Mouse (Mus musculus) left cerebral cortex, postnatal 10 days (tissue): Measurements from ENCODE around the gene Hjurp. TPM values are rescaled to one million over a fixed set of nuclear protein-coding genes. Genes with fewer than 3 reads are reported as not detected.
A peak's percentile ranks its signal among the peaks of the same experiment; 100 is the strongest.

Experiments used
- DNase-seq, 2 experiments: peaks; one replicate each; pipeline ENCODE4 v3.0.0; 2021 to 2022; ENCODE audit warnings: low spot score in 2 of 2, mixed read lengths in 1 of 2; ENCODE audit errors: extremely low spot score in 1 of 2
- intact Hi-C: fragments of 180-260 bp; cut with DNase I; formaldehyde crosslinking; loops from one replicate; pipeline ENCODE4 v1.15.1; 2025
- total RNA-seq, 2 experiments: library from RNA; stranded (reverse); gene quantifications; 2 replicates each; pipeline ENCODE4 v1.2.3; 2021

Hjurp gene
- 10 to 100 TPM; 42.0 to 44.4 TPM for total RNA-seq

DNA sequence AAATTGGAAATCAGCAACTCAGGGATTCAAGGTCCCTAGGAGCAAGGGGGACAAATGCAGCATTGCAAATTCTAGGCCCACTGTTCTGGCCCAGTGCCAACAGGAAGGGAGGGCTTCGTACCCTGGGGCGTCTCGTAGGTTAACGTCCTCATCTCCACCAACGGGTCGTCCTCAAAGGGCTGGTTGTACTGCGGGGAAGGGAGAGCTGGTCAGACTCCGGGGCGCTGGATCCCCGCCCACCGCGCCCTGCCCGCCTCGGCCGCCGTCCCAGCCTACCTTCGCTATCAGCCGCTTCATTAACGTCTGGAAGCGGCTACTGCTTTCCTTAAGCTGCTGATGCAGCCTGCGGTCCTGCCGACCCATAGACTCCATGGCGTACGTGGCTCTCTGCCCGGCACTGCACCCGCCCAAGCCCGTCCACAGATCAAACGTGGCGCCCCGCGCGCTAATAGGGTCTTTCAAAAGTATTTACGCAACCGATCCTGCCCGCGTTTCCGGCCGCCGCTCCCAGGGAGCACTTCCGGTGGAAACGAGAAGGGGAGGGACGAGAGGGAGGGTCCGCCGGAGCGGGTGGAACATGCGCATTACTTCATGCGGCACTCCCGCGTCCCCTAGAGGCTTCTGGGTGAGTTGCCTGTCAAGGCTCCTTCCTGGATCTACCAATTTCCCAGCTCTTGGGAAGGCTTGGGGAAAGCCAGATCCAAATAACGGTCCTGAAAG is at the start of gene Hjurp, which contains the start of gene Trpm8:
TSS of gene Hjurp (minus strand) at position 536 of the 720 bp plus-strand sequence.
TSS of gene Trpm8 (plus strand) at position 564 of the 720 bp plus-strand sequence.
- DNase-seq = peak; percentile 100
- intact Hi-C loops = no loop called here

DNA sequence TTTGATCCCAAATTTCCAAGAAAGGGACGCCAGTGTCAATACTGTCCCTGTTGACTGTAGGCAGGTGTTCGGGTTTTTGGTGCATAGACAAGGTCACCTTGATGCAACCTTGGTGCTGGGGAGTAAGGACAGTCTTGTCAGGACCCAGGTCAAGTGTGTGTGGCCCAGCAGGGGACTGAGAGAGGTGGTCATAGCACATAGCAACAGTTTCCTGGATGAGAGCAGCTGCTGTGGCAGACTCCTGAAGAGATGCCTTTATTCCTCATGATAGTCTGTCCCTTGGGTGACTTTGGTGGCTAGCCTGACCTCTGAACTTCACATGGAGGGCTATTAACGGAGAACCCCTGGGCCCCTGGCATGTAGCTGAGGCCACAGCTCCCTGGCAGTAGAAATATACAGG is 45.7 kb upstream of the Hjurp start:
- intact Hi-C loops = no loop called here

DNA sequence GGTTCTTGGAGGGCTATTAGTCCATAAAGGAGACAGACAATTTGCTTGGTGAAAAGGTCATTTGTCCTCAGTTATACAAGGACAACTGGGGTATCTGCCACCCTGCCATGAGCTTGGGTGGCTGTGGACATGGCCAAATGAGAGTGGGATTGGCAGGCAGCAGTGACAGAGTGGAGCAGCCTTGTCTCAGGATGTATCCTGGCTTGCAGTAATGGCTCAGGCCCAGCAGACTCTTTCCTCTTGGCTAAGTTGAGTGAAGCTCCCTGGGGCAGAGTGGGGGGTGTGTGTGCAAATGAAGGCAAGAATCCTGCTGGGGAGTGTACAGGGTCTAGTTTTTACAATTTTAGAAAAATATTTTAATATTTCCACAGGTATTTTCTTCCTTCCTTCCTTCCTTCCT is 44.7 kb upstream of the Hjurp start:
- intact Hi-C loops = no loop called here
- DNase-seq = no peak

More for the DNA sequence above, 45.7 kb upstream of the Hjurp start:
- DNase-seq = no peak

DNA sequence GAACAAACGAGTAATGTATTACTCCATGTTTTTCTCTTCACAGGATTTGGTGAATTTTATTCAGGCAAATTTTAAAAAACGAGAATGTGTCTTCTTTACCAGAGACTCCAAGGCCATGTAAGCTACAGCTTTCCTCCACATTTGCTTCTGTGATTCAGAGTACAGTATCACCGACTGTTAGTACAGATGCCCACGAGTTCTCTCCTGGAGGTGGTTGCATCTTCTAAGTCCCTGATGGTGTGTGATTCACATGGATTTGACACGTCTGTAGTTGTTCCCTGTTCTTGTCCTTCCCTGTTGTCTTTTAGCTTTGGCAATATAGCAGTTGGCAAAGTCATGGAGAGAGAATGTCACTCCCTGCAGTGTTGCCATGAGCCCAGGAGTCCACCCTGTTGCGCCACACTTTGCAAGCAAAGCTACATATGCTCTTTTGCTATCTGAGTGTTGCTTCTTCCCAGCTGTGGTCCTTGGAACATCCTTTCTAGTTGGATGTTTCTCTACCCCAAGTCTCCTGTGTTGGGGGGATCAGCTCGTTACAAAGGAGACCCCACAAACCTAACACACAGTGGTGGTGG is 43.5 kb upstream of the Hjurp start:
- DNase-seq = no peak
- intact Hi-C loops = no loop called here

DNA sequence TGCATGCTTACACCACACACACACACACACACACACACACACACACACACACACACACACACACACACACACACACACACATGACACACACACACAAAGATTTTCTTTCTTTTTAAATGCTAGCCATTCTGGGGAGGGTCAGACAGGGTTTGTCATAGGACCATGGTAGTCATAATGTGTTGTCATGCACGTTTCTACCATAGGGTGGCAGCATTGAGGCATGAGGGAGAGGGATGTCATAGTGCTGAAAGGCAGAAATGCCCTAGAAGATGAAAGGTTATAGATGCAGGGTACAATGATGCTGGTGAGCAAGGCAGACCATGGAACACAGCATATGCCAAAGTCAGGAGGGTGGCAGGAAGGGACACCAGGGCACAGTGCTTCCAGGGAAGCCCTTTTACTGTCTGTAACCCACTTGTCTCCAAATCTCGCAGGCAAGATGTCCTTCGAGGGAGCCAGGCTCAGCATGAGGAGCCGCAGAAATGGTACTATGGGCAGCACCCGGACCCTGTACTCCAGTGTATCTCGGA is 41.2 kb upstream of the Hjurp start:
- intact Hi-C loops = no loop called here
- DNase-seq = peak in 1 of 2 experiments; percentile 68

DNA sequence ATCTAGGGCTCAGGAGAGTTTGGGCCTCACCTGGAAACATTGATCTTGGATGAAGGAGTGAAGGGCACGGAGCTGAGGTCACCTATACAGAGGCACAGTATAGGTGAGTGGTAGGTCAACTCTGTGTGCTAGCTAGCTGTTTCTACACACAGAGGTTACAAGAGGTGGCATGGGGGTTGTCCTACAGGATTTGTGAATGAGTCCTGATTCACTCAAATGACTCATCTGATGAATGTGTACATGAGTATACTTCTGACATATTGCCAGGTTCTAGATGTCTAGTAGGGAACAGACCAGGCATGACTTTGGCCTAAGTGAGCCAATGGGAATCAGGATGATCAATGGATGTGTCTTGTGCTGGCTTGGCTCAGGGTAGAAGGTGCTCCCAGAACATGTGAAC is 39.8 kb upstream of the Hjurp start:
- no peak for DNase-seq
- intact Hi-C loops = no loop called here

DNA sequence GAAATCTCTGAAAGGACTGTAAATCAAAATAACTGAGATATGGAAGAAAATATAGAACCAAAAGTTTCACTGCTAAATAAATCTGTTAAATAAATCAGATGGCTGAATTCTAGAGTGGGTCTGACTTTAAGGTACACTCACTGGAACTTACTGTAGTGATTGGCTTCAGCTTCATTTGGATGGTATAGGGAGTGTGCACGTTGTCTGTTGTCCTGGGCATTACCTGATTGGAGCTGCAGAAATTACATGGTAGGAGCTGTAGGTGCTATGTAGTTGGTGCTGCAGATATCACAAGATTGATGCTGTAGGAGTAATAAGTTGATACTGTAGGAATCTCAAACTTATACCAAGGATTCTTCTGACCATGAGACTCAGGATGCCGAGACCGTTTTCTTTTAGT is 32.9 kb upstream of the Hjurp start:
- no peak for DNase-seq
- intact Hi-C loops = no loop called here

DNA sequence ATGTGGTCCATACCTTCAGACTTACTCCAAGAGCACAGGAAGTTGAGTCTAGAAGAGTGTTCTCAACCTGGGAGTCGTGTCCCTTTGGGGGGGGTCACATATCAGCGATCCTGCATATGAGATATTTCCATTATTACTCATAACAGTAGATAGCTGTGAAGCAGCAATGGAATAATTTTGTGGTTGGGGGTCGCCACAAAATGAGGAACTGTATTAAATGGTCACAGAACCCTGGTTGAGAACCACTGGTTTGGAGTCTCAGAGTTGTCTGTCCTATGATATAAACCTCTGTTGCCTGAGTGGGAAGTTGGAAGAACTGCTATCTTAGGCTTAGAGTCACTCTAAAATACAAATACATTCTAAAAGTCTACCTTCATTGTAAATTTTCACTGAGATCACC is 32.5 kb upstream of the Hjurp start:
- intact Hi-C loops = no loop called here
- no peak for DNase-seq

DNA sequence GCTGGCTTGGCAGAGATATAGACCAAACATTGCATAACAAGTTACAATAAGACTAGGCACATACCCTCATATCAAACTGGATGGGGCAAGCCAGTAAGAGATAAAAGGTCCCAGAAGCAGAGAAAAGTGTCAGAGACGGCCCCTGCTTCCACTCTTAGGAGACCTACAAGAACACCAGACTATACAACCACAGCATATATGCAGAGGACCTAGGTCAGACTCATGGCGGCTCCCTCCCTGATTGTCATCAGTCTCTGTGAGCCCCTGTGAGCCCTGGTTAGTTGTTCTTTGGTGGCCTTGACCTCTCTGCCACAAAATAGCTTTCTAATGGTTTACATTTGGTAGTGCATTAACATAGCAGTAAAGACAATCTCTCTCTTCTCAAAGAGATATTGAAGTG is 31.6 kb upstream of the Hjurp start:
- intact Hi-C loops = no loop called here
- no peak for DNase-seq

DNA sequence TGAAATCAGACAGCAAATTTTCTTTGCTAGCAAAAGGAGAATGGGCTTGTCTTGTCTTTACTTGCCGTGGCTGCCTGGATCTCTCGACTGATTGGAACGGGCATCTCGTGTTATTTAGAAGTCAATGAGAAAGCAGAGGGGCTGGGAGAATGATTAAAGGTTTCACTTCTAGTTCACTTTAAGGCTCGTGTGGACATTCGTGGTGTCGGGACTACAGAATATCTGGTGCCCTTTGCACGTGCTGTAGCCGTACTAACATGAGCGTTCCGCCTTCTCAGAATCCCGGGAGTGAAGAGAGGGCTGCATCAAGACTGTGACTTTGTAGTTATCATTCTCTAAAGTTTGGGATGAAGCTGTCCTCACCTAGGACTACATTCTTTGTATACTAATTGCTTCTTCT is 29.7 kb upstream of the Hjurp start:
- intact Hi-C loops = no loop called here
- no peak for DNase-seq

DNA sequence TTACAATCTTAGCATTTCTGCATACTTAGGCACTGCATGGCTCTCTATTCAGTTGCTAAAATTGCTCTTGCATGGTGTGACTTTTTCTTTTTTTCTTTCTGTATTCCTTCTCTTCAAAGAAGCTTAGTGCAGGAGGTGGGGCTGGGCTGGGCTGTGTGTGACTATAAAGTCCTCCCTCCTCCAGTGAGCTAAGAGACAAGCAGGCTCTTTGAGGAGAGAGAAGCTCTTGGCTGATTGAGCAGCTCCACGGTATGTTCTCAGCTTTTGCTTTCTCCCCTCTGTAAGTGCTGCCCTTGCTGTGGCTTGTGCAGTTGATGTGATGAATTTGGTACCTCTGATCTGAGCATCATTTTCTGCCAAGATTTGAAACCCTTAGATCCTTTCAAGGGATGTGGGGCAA is 29.1 kb upstream of the Hjurp start:
- intact Hi-C loops = no loop called here
- peak in 1 of 2 experiments; percentile 49 for DNase-seq

DNA sequence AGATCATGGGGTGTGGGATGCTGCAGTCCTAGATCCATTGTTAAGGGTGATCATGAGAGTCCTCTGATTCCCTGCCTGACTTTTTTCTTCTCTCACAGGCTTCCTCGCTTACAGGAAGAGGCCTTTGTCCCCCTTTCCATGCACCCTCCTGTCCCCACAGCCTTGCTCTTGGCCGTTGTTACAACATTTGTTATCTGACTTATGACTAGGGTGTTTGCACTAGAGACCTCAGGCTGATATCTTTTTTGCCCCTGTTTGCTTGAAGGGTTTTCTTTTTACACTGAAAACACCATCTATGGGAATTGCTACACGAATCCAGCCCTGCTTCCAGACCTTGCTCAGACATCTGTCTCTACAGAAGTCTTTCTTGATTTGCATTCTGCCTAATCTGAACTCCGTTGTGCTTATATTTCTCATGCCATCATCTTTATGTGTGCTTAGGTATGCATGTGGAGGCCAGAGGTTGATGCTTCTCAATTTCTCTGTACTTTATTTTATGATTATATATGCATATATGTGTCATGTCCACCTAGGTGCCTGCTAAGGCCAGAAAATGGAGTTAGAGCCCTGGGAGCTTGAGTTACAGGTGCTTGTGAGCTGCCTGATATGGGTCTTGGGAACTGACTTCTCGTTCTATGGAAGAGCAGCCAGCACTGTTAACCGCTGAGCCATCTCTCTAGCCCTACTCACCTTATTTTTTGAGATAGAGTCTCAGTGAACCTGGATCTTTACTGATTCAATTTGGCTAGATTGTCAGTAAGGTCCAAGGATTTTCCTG is 27.8 kb upstream of the Hjurp start:
- no peak for DNase-seq
- intact Hi-C loops = no loop called here

DNA sequence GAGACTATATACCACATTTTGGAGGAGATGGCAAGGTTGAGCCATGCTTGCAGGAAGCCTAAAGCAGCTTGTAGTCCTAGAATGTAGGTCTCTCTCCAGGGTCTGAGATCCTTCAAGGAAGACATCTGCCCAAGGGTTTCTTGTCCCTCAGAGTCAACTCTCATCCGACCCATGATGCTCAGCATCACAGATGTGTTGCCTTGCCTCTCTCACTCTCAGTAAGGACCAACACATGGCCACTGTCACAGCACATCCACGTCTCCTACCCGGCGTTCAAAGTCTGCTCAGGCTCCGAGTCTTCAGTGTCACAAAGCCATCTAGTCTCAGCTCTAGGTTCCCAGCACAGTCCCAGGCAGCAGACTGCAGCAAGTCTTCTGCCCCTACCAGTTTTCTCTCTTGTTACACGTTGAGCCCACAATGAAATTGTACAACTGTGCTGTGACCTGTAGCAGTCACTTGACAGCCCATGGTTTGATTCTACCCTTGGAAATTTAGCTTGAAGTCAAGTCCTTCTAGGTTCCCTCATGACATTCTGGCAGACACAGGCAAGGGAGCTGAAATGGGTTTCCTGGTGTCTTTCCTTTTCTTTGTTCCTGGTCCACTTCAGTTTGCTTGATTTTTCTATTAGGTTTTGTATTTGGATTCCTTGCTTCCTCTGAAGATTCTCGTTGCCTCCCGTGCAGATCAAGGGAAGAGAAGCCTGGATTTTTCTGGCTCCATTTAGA is 27.0 kb upstream of the Hjurp start:
- peak in 1 of 2 experiments; percentile 45 for DNase-seq
- intact Hi-C loops = no loop called here

DNA sequence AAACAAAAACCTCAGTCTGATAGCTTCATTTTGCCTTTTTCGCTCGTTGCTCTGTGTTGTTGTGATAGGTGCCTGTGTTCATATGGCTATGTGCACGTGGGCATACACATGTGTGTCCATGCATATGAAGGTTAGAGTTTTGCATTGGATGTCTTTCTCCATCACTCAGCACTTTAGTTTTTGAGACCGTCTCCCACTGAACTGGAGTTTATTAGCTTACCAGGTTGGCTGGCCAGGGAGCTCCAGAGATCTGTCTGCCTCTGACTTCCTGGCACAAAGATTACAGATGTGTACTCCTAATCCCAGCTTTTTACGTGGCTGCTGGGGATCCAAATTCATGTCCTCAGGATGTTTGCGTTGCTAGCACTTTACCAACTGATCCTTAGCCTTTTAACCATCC is 26.3 kb upstream of the Hjurp start:
- intact Hi-C loops = no loop called here
- no peak for DNase-seq

DNA sequence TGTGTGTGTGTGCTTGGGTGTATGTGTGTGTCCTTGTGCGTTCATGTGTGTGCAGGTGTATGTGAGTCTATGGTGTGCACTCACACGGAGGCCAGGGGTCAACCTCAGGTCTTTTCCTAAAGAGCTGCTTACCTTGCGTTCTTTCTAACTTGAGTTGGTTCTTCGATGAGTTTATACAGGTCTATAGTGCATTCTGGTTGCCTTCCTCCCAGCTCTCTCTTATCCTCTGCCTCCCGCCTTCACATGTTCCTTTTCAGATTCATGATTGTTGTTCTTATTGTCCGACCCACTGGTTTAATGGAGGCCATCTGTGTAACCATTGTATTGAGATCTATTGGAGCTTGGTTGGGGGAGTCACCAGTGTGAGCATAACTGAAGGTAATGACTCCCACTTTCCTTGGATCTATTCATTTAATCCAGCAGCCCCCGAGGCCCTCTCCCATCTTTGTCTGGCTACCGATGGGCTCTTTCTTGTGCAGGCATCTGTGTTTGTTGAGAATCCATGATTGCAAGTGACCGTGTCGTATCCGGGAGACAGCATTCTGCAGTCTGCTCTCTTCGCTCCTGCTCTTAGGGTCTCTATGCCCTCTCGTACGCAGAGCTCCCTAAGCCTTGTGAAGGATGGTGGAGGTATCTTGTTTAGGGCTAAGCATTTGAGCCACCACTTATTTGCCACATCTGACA is 24.8 kb upstream of the Hjurp start:
- intact Hi-C loops = no loop called here
- DNase-seq = no peak

DNA sequence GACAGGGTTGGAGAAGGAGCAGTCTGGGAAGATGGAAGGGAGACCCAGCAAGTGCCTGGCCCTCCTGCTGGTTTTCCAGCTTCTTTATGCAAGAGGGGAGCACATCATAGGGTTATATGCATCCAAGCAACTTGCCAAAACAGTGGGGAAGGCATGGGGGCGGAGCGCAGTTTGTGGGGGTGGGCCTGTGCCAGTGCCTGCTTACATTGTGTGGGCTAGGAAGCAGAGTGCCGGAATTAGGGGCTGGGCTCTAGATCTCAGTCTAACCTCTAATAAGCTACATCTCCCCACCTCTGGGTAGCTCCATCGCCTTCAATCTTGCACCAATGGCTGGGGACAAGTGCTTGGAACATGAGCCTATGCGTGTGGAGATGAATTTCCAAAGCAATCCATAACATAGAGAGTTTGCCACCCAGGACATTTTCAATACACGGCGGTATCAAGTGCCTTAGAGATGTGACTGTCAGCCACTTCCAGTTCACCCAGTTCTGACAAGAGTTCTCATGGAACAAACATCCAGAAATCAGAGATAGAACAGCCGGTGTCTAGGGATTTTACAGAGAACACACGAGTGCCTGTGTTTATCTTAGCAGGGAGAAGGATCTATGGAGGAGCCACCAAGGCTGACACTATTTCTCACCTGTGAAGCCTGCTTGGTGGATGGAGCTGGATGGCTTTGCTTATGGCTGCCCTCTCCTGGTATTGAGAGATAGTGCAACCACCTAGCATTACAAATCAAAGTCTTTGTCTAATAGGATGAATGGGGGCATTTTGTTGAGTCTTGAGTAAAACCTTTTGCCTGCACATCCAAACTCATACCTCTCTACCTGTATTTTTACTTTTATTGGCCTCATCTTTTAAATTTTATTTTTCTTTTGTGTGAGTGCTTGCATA is 23.9 kb upstream of the Hjurp start:
- intact Hi-C loops = no loop called here
- peak in 1 of 2 experiments; percentile 62 for DNase-seq

DNA sequence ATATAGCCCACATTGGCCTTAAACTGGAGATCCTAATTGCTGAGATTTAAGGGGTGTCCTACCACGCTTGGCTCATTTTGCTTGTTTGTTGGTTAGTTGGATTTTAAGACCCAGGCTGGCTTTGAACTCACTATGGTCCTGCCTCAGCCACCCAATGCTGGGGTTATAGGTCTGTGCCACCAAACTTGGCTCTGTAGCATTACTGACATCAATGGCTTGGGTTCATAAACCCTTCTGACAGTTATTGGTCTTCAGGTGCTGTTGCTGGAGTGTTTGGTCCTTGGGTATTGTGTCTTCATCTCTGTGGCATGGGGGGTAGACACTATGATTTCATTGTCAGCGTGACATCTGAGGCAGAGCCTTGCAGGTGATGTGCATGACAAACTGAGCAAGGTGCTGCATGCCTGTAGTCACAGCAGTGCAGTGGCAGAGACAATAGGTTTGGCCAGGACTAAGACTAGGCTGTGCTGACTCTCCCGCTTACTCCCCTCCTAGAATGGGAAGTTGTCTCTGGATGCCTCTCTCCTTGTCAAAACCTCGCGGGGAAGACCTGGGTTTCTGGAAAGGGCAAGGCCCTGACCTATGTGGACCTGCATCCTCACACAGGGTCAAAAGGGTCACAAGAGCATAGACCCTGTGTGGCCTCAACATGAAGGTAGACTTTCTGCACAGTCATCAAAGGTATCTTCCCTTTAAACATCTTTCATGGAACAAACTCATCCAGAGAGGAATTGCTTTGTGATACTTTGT is 23.0 kb upstream of the Hjurp start:
- intact Hi-C loops = no loop called here
- no peak for DNase-seq
